Mouse (Mus musculus) olfactory bulb, adult 2 months (tissue): Measurements from ENCODE around the gene Masp2.

ENCODE experiments used
- CTCF ChIP-seq: fragments of 200-500 bp; IDR thresholded peaks from 2 replicates; pipeline ENCODE4 v1.5.1; 2012; ENCODE audit warnings: low read depth, mild to moderate bottlenecking, low read length, moderate library complexity; ENCODE audit not compliant: insufficient read depth
- POLR2A ChIP-seq: fragments of 200-500 bp; IDR thresholded peaks from 2 replicates; pipeline ENCODE4 v1.6.1; 2012; ENCODE audit warnings: mild to moderate bottlenecking, low read depth, low read length, moderate library complexity; ENCODE audit not compliant: insufficient read depth

- TF ChIP-seq POLR2A (no peak), CTCF (no peak)
These were observed 3.5 kb upstream of the Masp2 start for GRCm38 (mm10) chr4:148598826-148599225.
